Mouse (Mus musculus): Measurements from ENCODE around the gene Prkar1b. TPM values are rescaled to one million over a fixed set of nuclear protein-coding genes. Genes with fewer than 3 reads are reported as not detected.

The Prkar1b gene
- polyA plus RNA-seq, 1 experiment from 2014 or later, result 14.4 TPM

DNA sequence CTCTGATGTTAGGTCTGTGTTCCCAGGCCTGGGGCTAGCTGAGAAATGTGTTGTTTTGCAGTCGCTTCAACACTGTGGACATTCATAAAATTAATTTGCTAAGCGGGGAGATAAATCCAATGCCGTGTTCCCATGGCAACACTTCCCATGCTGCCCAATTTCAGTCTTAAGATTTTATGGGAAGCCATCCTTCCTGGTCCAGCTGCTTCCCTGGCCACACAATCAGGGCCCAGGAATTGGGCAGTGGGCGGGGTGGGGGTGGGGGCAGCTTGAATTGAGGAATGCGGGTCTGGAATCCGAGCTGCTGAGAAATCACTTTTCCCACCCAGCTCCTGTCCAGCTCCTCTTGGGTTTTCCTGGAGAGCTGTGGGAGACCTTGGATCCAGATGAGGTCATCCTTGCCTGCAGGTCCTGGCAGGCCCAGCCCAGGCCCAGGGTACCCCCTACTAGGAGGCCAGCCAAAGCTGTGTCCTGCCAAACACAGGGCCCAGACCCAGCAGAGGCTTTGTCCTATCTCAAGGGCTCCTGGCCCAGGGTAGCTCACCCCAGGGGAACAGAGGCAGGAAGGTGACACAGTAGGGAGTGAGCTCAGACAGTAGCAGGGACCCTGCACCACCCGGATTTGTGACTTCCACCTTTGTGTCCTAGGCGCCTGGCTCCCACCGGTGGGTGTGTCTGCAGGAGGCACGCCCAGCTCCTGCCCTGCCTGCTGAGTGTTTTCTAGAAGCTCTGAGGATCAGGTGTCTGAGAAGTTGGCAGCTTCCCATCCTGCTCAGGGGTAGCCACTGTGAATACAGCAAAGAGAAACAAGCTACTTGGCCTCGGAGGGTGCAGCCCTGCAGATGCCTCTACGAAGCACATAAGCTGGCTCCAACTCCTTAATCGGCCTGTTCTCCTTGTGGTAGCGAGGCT, 116.1 kb downstream of the Prkar1b start:
- Histone ChIP-seq H3K36me3 (ENCODE audit: insufficient read depth, low read length) (no peaks in the 10 kb centered on the region), H3K27ac (ENCODE audit: low read length) (no peak overlapping the region), H3K9ac (replicated peaks; ENCODE audit: low read depth) (no peak overlapping the region), H3K4me1 (ENCODE audit: insufficient read depth, low read depth, low read length) (no peaks in the 10 kb centered on the region), H3K4me3 (ENCODE audit: low read depth, low read length) (no peak overlapping the region), H3K9me3 (ENCODE audit: low read length) (no peaks in the 10 kb centered on the region), H3K4me2 (replicated peaks; ENCODE audit: low read depth, low read length) (no peak overlapping the region), H3K27me3 (replicated peaks; ENCODE audit: insufficient read depth, low read length) (no peaks in the 10 kb centered on the region)
- TF ChIP-seq CTCF (IDR thresholded peaks at IDR 0.05) (no peak), EP300 (IDR thresholded peaks at IDR 0.05) (no peak)
- 49% methylated on average over 14 of the region's 14 CpGs for WGBS
- DNase-seq (ENCODE audit: low spot score) (peak; percentile 74), ATAC-seq (peak; percentile 79)

DNA sequence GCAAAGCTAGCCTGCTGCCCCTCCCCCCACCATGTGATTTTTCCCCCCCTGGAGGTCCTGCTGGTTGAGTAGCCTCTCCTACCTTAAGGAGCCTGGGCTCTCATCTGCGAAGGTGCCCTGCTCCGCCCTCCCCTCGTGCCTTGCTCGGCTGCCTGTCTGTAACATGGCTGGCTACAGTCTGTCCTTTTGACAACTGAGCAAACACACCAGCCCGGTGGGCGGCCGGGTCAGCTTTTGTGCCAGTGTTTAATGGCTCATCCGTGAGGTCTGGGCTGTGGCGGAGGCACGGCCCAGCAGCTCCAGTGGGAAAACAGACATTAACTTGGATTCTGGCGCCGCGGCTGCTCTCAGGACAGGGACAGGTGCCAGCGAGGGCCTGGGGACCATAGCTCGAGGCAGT, 122.2 kb downstream of the Prkar1b start:
- H3K27ac ChIP-seq (ENCODE audit: low read length), result no peak overlapping the region

DNA sequence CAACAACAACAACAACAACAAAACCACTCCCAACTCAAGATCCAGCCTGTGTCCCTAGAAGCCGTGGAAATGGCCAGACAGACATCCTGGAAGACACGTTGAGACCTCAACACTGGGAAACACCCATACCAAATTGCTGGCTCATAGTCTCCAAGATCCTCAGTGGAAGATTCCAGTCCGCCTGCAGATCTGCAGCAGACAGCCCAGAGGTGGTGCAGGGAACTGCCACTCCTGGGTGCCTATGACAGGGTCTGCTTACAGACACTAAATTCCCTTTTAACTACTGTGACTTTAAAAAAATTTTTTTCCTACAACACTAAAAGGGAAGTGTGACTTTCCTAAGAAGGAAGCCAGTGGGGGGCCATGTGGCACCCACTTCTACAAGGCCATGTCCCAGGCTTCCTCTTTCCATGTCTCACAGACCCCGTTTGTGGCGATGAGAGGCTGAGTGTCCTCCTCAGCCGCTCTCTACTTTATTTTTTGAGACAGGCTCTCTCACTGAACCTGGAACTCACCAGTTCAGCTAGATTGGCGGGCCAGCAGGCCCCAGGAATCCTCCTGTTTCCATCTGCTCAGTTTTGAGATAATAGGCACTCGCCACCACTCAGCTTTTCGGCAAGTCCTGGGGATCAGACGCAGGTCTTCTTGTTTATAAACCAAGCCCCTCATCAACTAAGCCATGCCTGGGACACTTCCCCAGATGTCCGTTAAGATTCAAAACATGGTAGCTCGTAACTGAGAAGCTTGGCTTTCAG, 125.3 kb downstream of the Prkar1b start:
- Histone ChIP-seq H3K36me3 (ENCODE audit: insufficient read depth, low read length) (no peaks in the 10 kb centered on the region), H3K27me3 (replicated peaks; ENCODE audit: insufficient read depth, low read length) (no peaks in the 10 kb centered on the region), H3K4me2 (replicated peaks; ENCODE audit: low read depth, low read length) (no peak overlapping the region), H3K9me3 (ENCODE audit: low read length) (no peaks in the 10 kb centered on the region), H3K9ac (replicated peaks; ENCODE audit: low read depth) (no peak overlapping the region), H3K27ac (ENCODE audit: low read length) (no peak overlapping the region), H3K4me3 (ENCODE audit: low read depth, low read length) (no peak overlapping the region), H3K4me1 (ENCODE audit: insufficient read depth, low read depth, low read length) (no peaks in the 10 kb centered on the region)
- 61% methylated on average over 12 of the region's 12 CpGs for WGBS
- ATAC-seq, result no peak
- TF ChIP-seq EP300 (IDR thresholded peaks at IDR 0.05), result no peak
- DNase-seq (ENCODE audit: low spot score), result peak; percentile 15

More for the DNA sequence above, 122.2 kb downstream of the Prkar1b start:
- TF ChIP-seq CTCF (IDR thresholded peaks at IDR 0.05) (no peak), EP300 (IDR thresholded peaks at IDR 0.05) (no peak)
- no peak overlapping the region for H3K4me2 ChIP-seq (replicated peaks; ENCODE audit: low read depth, low read length)
- no peaks in the 10 kb centered on the region for H3K36me3 ChIP-seq (ENCODE audit: insufficient read depth, low read length)
- H3K4me1 ChIP-seq (ENCODE audit: insufficient read depth, low read depth, low read length), result no peaks in the 10 kb centered on the region
- no peaks in the 10 kb centered on the region for H3K27me3 ChIP-seq (replicated peaks; ENCODE audit: insufficient read depth, low read length)
- no peak overlapping the region for H3K4me3 ChIP-seq (ENCODE audit: low read depth, low read length)
- ATAC-seq, result 0 out of 2 replicates have a peak, but pooled peaks have one; percentile 27
- H3K9ac ChIP-seq (replicated peaks; ENCODE audit: low read depth), result no peak overlapping the region
- no peaks in the 10 kb centered on the region for H3K9me3 ChIP-seq (ENCODE audit: low read length)
- 41% methylated on average over 15 of the region's 15 CpGs for WGBS
- DNase-seq (ENCODE audit: low spot score), result no peak

DNA sequence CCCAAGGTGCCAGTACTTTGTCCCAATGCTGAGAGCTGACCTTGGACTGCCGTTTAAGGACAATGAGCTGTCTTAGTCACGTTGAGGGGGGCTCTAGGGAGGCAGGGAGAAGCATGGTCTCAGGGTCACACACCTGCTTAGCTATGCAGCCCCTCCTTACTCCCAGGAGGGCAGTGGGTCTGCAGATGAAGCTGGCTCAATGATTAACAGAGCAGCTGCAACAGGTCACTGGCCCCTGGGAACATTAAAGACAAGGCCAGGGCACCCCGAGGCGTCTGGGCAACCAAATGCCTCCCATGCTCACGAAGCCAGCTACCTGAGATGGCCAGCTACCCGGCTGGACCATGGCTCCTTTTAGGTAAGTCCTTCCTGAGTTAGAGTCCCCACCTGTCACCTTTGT, 129.2 kb downstream of the Prkar1b start:
- WGBS, result 50% methylated on average over 6 of the region's 6 CpGs
- Histone ChIP-seq H3K4me3 (ENCODE audit: low read depth, low read length) (no peak overlapping the region), H3K4me1 (ENCODE audit: insufficient read depth, low read depth, low read length) (no peaks in the 10 kb centered on the region; the same call in 1 of the 2 replicates), H3K9me3 (ENCODE audit: low read length) (no peaks in the 10 kb centered on the region), H3K27ac (ENCODE audit: low read length) (no peak overlapping the region), H3K27me3 (replicated peaks; ENCODE audit: insufficient read depth, low read length) (no peaks in the 10 kb centered on the region), H3K36me3 (ENCODE audit: insufficient read depth, low read length) (no peaks in the 10 kb centered on the region), H3K9ac (replicated peaks; ENCODE audit: low read depth) (no peak overlapping the region), H3K4me2 (replicated peaks; ENCODE audit: low read depth, low read length) (no peak overlapping the region)
- no peak for ATAC-seq
- no peak for DNase-seq (ENCODE audit: low spot score)
- TF ChIP-seq CTCF (IDR thresholded peaks at IDR 0.05), result no peak
- TF ChIP-seq EP300 (IDR thresholded peaks at IDR 0.05), result no peak

DNA sequence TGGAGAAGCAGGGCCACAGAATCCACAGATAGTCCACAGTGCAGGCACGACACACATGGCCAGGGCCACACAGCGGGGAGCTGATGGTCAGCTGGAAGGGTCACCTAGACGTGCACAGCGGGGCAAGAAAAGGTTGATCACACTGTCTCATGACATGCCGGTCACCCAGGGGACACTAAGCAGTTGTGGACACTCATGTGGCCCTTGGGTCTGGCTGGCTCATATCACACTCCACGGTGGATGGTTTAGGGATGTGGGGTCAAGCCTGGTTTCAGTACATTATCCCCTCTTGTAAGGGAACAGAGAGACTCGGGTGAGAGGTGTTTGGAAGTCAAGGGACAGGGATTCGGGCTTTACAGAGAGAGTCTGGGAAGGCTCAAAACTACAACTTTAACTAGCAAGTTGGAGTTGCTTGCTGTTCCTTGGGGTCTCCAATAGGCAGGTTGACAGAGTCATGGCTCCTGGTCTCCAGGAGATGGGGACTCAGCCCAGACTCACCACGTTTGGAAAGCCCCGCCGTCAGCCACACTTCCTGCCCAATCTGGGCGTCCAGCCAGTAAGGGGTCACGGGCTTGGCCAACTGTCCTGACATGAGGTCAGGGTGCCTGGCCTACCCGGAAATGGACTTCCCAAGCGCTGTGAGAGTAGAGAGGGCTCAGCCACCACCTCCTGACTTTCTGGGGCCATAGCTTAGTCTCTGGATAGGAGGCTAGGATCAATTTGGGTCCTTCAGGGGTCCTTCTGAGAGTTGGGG, 132.3 kb downstream of the Prkar1b start:
- WGBS, result 53% methylated on average over 15 of the region's 15 CpGs
- Histone ChIP-seq H3K9ac (replicated peaks; ENCODE audit: low read depth) (no peak overlapping the region), H3K9me3 (ENCODE audit: low read length) (no peaks in the 10 kb centered on the region), H3K36me3 (ENCODE audit: insufficient read depth, low read length) (no peaks in the 10 kb centered on the region), H3K27ac (ENCODE audit: low read length) (peak overlapping the region; percentile 51; the same call in 1 of the 2 replicates), H3K4me2 (replicated peaks; ENCODE audit: low read depth, low read length) (no peak overlapping the region), H3K4me1 (ENCODE audit: insufficient read depth, low read depth, low read length) (peaks cover 4% of the 10 kb centered on the region; the same call in 1 of the 2 replicates), H3K4me3 (ENCODE audit: low read depth, low read length) (no peak overlapping the region), H3K27me3 (replicated peaks; ENCODE audit: insufficient read depth, low read length) (no peaks in the 10 kb centered on the region)
- TF ChIP-seq CTCF (IDR thresholded peaks at IDR 0.05) (peak; percentile 21; the same call in 1 of the 2 replicates), EP300 (IDR thresholded peaks at IDR 0.05) (no peak)
- ATAC-seq (peak; percentile 73), DNase-seq (ENCODE audit: low spot score) (peak; percentile 70)

All from lung, postnatal 0 days (tissue).